Mouse (Mus musculus): ENCODE results near the gene Myo10.

The Myo10 gene

DNA sequence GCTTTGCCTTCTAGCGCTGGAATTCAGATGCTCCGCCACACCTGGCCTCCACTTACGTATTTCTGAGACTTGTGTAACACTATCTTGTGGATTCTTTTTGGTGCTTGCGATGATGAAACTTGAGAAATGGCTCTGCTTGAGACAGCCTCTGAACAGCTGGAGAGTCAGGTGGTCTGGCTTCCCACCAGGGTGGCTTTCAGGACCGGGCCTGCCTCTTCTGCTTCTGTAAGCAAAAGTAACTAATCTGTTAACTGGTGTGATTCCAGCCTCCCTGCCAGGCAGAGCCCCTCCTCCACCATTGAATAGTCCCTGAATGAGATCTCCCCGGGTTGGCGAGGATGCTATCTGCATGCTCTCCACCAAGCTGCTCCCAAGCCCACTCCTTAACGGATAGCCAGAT, 140.0 kb downstream of the Myo10 start:
- DNase-seq (ENCODE audit: low read depth, low spot score): no peak

DNA sequence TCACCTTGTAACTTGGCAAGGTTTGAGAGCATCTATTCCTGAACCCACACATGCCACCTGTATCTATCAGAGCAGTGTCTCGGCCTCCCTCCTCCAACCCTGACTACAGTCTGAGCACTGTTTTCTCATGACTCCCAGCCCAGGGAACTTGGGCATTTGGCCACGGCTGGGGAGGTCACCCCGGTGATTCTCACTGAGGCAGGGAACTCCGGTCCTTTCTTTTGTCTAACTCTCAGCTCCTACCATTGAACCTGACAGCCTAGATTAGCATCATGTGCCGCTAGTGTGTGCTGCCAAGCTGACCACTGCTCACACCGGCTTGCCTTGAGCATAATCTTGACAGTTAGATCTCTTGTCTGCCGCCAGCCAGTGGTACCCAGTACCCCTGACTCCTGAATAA, 140.8 kb downstream of the Myo10 start:
- DNase-seq (ENCODE audit: low read depth, low spot score): no peak

DNA sequence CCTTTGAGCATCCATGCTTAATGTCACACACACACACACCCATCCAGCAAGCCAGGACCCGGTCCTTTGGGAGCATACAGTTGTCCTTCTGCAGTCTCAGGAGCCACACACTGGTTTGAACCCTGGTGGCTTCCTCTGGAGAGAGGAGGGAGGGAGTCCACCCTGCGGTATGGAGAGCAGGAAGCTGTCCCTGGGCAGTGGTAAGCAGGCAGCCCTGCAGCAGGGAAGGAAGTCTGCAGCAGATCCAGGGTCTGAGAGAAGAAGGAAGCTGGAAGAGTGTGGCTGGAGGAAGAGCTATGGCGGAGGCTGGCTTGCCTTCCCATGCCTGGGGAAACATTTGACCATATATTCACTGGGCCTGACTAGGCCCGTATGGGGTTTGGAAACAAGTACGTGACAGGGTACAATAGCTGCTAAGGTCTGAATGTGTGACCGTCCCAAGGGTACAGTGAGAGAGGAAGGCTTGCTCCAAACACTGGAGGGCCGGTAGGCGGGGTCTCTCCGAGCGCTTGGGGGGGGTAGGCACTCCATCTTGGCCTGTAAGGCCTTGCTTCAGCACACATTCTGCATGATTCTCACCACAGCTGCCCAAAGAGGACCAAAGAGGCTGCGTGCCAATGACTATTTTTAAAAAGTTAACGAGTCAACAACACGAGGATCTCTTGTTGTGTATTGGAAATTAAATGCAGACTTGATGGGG, 142.5 kb downstream of the Myo10 start:
- DNase-seq (ENCODE audit: low read depth, low spot score): no peak

DNA sequence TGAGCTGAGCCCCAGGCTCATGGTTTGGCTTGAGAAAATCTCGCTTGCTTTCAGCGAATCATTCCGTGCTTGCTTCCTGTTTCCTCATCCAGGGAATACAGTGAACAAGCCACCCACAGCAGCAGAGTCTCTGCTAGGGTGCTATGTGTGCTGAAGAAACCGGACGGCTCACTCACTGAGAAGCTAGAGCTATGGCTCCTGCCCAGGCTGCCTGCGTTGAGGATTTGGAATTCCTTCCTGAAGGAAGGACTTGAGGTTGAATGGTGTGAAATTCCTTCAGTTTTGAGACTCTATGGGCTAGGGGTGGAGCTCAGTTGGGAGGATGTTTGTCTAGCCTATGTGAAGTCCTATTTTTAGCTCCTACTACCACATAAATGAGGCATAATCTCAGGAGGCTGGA, 145.5 kb downstream of the Myo10 start:
- DNase-seq (ENCODE audit: low read depth, low spot score): peak; percentile 49

DNA sequence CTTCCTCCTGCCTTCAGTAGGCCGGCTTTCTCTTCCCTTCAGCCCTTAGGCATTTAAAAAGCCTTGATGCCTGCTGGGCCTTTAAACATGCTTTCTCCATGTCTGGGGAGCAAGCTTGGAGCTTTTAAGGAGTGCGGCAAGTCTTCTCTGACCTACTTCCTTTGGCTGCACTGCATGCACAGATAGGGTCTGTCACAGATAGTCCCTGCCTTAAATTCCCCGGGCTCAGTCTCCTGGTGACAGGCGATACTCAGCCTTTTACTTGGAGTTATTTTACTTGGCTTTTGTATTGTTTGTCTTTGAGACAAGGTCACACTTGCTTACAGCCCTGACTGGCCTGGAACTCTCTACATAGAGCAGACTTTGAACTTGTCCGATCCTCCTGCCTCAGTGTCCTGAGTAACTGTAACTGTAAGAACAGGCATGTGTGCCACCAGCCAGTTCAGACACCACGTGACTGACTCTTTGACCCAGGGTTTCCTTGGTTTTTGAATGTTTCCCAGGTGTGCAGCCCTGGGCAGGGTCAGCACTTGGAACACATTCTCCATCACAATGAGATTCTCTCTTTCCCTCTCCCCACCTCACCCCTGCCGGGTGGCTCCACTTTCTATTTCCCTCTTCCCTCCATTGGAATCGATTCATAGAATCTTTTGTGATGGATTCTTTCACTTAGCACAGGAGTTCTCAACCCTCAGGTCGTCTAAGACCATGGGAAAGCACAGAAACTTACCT, 147.4 kb downstream of the Myo10 start:
- no peak for DNase-seq (ENCODE audit: low read depth, low spot score)

DNA sequence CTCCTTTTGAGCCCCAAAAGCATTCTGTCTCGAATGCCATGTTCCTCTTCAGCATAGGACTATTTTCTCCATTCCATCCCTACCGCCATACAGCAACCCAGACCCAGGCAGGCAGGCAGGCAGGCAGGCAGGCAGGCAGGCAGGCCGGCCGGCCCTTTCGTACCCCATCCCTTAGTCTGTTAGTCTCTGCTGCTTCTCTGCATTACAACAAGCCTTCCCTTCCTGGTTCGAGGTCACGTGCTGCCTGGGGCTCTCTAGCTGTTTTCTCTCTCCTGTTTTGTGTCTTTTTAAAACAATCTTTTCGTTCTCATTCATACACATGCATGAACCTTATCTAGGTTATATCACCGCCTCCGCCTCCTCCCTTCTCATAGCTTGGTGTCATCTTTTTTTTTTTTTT, 149.5 kb downstream of the Myo10 start:
- no peak for DNase-seq (ENCODE audit: low read depth, low spot score)

DNA sequence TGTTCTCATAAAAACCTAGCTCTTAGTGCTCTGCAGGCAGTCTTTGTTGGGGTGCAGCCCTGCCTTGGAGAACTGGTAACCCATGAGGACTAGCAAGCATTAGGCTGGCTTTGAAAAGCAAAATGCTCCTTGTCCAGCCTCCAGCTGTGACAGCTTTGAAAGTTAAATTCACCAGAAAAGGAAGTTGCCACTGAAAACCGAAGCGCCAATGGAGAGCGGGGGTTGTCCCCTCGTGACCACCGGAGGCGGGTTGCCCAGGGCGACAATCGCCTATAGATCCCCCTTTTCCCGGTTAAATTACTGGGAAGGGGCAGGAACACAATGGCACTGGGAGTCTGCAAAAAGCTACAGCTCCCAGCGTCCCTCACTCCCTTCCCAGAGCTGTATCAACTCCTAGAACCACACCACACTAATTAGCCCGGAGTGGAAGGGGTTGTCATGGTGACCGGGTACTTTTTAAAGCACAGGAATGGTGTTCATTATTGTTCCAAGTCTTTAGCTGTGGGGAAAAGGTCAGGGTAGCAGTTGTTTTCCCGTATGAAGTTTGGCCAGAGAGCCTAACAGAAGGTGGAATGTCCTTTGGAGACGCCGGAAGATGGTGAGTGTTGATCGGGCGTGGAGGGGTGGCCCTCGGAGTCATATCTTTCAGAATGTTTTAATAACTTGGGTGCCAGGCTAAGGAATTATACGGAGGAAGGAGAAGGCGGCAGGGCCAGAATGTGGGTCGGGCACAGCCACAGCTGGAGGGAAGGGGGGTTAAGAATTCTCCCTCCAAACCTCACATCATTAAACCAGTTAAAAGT, 151.6 kb downstream of the Myo10 start:
- peak; percentile 29 for DNase-seq (ENCODE audit: low read depth, low spot score)

DNA sequence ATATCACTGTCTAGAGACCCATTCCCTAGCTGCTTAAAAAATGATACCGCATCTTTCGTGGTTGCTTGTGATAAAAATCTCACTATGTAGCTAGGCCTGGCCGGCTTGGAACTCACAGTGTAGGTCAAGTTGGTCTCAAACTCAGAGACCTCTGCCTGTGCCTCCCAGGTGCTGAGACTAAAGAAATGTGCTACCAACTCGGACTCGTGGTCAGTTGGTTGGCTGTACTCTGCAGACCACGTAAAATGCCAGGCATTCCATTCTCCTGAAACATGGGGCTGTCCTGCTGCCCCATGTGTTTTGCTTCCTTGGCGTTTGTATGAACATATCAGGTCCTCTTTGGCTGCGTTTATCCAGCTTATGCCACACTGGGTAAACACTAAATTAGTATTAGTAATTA, 156.6 kb downstream of the Myo10 start:
- peak; percentile 93 for DNase-seq (ENCODE audit: low read depth, low spot score)

DNA sequence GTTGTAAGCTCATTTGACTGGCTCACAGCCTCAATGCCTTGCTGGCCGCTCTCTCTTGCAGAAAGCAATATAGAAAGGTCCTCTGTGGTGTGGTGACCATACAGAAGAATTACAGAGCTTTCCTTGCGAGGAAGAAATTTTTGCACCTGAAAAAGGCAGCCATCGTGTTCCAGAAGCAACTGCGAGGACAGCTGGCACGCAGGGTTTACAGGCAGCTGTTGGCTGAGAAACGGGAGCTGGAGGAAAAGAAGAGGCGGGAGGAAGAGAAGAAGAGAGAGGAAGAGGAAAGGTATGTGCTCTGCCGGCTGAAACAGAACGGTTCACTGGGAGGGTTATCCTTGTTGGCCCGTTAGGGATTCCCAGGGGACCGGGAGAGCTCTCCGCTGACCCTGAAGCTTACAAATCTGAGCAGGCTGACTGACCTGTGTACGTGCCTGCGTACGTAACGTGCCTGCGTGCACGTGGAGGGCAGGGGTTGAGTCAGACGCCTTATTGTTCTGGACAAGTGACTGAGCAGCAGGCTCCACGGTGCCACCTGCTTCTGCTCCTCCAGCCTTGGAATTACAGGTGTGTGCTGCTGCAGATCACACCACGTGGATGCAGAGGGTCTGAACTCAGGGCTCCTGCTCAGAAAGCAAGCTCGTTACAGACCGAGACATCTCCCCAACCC, 157.3 kb downstream of the Myo10 start:
- DNase-seq (ENCODE audit: low read depth, low spot score): no peak

DNA sequence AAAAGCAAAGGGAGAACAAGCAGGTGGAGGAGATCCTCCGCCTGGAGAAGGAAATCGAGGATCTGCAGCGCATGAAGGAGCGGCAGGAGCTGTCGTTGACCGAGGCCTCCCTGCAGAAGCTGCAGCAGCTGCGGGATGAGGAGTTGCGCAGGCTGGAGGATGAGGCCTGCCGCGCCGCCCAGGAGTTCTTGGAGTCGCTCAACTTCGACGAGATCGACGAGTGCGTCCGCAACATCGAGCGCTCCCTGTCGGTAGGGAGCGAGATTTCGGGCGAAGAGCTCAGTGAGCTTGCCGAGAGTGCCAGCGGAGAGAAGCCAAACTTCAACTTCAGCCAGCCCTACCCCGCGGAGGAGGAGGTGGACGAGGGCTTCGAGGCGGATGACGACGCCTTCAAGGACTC, 158.7 kb downstream of the Myo10 start:
- DNase-seq (ENCODE audit: low read depth, low spot score): no peak

DNA sequence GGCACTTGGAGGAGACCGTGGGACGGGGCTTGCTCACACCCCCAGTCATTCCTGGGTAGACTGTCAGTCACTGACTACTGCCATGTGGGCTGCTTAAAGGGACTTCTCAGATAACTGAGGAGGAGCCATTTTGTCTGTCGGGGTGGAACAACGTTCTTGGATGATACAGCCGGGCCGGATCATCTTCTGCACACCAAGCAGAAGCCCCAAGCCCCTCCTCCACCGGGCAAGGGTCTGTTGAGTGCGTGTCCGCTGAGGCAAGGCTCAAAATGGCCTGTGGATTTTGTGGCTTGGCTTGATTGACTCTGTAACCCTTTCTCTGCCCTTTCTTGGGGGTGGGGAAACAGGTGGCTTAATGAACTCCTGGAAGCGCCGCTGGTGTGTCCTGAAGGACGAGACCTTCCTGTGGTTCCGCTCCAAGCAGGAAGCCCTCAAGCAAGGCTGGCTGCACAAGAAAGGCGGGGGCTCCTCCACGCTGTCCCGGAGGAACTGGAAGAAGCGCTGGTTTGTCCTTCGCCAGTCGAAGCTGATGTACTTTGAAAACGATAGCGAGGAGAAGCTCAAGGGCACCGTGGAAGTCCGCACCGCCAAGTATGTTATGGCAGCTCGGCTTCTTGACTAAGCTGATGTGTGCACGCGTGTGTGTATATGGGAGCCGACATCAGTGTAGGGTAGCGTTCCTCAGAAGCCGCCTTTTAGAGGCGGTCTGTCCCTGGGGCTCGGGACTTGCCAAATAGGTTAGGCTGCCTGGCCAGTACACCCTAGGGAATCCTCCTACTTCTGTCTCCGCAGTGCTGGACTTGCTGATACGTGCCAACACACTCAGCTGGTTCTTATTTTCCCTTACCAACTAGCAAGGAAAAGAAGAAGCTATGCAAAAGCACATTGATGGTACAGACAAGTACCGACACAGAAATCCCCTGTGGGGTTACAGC, 163.4 kb downstream of the Myo10 start:
- DNase-seq (ENCODE audit: low read depth, low spot score): no peak

DNA sequence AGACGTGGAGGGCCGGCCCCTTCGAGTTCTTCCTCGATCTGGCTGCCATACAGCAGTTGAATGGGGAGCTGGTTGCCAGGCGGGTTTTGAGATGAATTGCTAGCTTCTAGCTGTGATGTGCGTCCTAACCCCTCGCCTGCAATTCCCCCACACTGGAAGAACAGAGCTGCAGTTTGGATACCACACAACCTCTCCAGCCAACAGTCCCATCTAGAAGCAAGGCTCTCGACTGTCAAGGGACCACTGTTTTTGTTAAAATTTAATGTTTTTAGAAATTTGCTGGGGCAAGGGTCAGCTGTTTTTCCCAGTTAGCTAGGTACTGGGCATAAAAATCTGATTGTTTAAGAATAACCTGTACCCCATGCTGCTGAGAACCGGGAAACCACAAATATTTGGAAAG, 165.1 kb downstream of the Myo10 start:
- no peak for DNase-seq (ENCODE audit: low read depth, low spot score)

DNA sequence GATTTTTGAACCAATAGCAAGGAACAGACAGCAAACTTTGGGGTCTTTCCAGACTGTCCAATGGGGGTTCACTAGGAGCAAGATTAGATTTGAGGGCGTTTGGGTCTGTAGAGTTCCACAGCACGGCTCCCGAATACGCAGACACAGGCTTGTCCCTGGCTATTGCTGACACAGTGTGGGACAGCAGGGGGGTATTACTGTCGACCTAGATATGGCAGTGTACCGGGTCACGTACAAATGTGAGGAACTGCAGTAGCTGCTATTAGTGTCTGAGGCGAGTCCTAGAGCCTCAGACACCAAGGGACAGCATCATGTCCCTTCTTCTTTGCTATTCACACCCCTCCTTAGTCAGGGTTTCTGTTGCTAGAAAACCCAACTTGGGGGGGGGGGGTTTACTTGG, 165.6 kb downstream of the Myo10 start:
- no peak for DNase-seq (ENCODE audit: low read depth, low spot score)

DNA sequence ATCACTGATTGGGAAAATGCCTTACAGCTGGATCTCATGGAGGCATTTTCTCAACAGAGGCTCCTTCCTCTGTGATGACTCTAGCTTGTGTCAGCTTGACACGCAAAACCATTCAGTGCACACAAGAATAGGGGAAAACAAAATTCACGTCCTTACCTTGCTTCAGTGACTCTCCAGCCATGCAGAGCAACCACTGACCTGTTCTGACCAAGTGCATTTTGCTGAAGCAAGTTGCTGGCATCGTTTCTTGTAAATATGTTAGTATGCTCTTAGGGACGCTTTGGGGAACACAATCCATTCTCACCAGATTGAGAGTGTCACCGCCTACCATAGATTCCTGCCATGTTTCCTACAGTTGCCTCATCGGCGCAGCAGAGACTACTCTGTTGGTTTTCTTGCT, 166.2 kb downstream of the Myo10 start:
- DNase-seq (ENCODE audit: low read depth, low spot score): no peak

DNA sequence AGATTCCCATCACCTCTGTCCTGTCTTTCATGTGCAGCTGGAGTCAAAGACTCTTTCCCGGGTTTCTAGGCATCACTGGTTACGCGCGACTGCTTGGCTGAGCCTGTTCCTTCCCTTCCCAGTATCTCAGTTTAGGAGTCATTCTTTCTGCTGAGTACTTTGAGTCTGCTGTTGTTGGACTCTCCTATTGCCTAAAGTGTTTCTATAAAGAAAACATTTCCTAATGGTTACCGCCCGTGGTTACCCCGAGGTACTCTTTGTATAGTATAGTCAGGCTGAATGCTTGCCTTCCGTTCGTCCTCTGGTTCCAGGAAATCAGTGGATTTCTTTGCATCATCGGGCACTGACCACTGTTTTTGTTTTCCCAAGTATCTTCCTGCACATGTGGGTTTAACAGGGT, 166.9 kb downstream of the Myo10 start:
- no peak for DNase-seq (ENCODE audit: low read depth, low spot score)

DNA sequence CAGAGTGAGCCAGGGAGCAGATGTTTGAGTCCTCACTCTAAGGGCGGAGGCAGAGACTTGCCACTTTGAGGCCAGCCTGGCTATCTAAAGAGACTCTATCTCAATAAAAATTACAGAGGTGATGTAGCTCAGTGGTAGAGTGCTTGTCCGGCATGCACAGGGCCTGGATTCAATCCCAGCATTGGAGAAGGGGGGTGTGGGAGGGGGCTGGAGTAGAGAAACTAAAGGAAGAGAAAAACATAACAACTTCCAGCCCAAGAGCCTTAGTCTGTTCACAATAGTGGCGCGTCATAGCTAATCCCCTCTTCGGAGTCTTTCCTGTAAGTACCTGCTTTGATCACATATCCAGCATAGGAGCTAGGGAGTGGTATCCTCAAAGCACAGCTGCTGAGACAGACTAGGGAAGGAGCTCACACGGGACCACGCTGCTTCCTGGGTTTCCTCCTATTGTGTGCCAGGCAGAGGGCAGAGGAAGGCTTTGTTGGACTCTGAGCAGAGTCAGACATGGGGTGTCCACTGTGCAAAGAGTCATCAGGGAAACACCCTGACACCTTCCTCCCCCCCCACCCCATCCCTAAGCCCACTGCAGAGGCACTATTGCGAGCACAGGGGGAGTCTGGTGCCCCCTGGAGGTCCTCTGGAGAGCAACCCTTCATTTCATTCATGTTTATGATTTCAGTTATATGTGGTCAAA, 169.5 kb downstream of the Myo10 start:
- DNase-seq (ENCODE audit: low read depth, low spot score): no peak

DNA sequence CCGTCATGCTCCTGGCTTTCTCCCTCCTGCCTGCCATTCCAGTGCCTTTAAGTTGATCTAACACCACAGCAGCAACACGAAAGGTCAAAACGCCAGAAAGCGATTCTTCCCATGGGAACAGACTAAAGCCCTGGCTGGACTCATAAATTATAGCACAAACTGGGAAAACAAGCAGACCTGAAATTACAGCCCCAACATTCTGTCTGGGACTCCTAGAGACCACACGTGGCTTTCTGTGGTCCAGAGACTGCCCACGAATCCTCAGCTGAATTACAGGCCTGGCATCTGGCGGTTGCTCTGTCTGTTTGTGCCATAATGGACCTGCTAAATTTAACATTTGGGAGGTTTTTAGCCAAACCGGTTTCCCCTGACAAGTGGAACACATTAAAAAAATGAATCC, 171.8 kb downstream of the Myo10 start:
- no peak for DNase-seq (ENCODE audit: low read depth, low spot score)

DNA sequence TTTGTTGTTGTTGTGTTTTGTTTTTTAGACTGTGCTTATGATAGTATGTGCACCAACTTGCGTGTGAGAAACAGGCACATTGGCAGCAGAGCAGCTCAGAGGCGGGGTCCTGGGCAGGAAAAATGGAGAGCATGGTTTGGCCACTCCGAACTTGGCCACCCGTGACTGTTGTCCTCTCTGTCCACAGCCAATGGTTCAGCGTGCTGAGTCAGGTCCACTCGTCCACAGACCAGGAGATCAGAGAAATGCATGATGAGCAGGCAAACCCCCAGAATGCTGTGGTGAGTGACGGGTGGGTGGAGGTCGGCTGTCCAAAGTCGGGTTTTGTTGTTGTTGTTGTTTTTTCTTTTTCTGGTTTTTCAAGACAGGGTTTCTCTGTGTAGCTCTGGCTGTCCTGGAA, 173.2 kb downstream of the Myo10 start:
- DNase-seq (ENCODE audit: low read depth, low spot score): no peak

DNA sequence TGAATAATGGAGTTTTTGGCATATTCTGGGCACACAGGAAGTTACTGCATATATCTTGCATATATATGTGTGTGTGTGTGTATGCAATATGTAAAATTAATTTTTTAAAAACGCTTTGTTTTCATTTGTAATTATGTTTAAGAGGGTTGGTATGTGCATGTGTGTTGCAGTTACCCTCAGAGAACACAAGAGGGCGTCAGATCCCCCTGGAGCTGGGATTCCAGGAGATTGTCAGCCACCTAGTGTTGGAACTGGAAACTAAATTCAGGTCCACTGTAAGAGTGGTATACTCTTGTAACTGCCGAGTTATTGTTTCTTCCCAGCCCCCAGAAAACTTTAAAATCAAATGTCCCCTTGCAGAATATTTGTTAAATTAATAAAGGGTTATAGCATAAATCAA, 174.0 kb downstream of the Myo10 start:
- DNase-seq (ENCODE audit: low read depth, low spot score): peak; percentile 71

DNA sequence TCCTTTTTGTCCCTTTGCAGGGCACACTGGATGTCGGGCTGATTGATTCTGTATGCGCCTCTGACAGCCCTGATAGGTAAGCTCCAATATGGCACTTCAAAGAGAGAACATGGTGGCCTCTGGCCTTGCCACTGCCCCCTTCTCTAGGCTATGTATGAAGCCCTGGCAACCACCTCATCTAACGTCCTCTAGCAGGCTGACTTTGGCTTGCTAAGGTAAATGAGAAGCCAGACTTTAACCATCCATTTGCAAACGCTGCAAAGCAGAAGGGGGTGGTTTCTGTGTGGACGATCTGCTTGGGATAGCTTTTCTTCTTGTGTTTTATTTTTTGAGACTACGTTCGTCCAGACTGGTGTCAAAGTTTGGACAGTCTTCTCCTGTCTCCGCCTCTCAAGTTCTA, 174.9 kb downstream of the Myo10 start:
- no peak for DNase-seq (ENCODE audit: low read depth, low spot score)
